Mouse (Mus musculus) ES-E14 (cell line): ENCODE data around the gene Sorcs1. TPM values are rescaled to one million over a fixed set of nuclear protein-coding genes. Genes with fewer than 3 reads are reported as not detected.

Source experiments
- DNase-seq: peaks from one replicate; pipeline ENCODE4 v3.0.0-alpha.2; 2013; ENCODE audit warnings: low read depth, low spot score
- H3K27ac ChIP-seq: 2 replicates; pipeline ENCODE4 v1.5.1; 2012; ENCODE audit warnings: low read depth, mild to moderate bottlenecking, low read length, moderate library complexity, mixed read lengths; ENCODE audit not compliant: poor library complexity, insufficient read depth, severe bottlenecking
- H3K36me3 ChIP-seq: 2 replicates; pipeline ENCODE4 v1.6.1; 2012; ENCODE audit warnings: mild to moderate bottlenecking, low read length, moderate library complexity, mixed read lengths; ENCODE audit not compliant: control insufficient read depth, poor library complexity, insufficient read depth, severe bottlenecking
- H3K4me1 ChIP-seq, 2 experiments: fragments of 150-350 bp in 1 of 2; sonication (generic) in 1 of 2; 2 replicates each; pipeline ENCODE4 v1.6.1; 2012; ENCODE audit warnings: low read length in 2 of 2, mild to moderate bottlenecking in 1 of 2, mixed read lengths in 1 of 2; ENCODE audit not compliant: control insufficient read depth in 2 of 2, insufficient read depth in 2 of 2, poor library complexity in 1 of 2
- H3K4me3 ChIP-seq, 2 experiments: fragments of 150-350 bp in 1 of 2; sonication (generic) in 1 of 2; 2 replicates each; pipeline ENCODE4 v1.5.1; 2012; ENCODE audit warnings: low read length in 2 of 2, low read depth in 1 of 2, mild to moderate bottlenecking in 1 of 2, mixed read lengths in 1 of 2; ENCODE audit not compliant: insufficient read depth in 1 of 2, poor library complexity in 1 of 2, severe bottlenecking in 1 of 2
- H3K9ac ChIP-seq: 2 replicates; pipeline ENCODE4 v1.6.1; 2012; ENCODE audit warnings: low read depth, mild to moderate bottlenecking, low read length, mixed read lengths; ENCODE audit not compliant: poor library complexity, insufficient read depth, severe bottlenecking
- H3K9me3 ChIP-seq: fragments of 150-350 bp; sonication (generic); 2 replicates; pipeline ENCODE4 v1.6.1; 2012; ENCODE audit warnings: low read depth, mild to moderate bottlenecking, low read length; ENCODE audit not compliant: control insufficient read depth, insufficient read depth
- CHD2 ChIP-seq: IDR thresholded peaks from 2 replicates; pipeline ENCODE4 v1.6.1; 2014; ENCODE audit warnings: mild to moderate bottlenecking, low read depth, low read length, inconsistent platforms
- HCFC1 ChIP-seq: IDR thresholded peaks from 2 replicates; pipeline ENCODE4 v1.6.1; 2012; ENCODE audit warnings: low read length, inconsistent platforms, borderline replicate concordance; ENCODE audit not compliant: insufficient read depth
- MAFK ChIP-seq: IDR thresholded peaks from 2 replicates; pipeline ENCODE4 v1.6.1; 2014; ENCODE audit warnings: mild to moderate bottlenecking, low read depth, low read length, inconsistent platforms; ENCODE audit not compliant: insufficient read depth
- ZC3H11A ChIP-seq: IDR thresholded peaks from 2 replicates; pipeline ENCODE4 v1.6.1; 2012; ENCODE audit warnings: low read depth, mild to moderate bottlenecking, inconsistent platforms, low read length, borderline replicate concordance
- ZNF384 ChIP-seq: IDR thresholded peaks from 2 replicates; pipeline ENCODE4 v1.6.1; 2012; ENCODE audit warnings: low read depth, low read length, inconsistent platforms
- in situ Hi-C, 2 experiments: fragments of 600-800 bp; cut with MboI; formaldehyde crosslinking; loops; one replicate each; pipeline ENCODE4 v1.15.1; 2025; ENCODE audit warnings: low sequenced_read_pairs in 2 of 2, inconsistent platforms in 1 of 2; ENCODE audit not compliant: unreplicated experiment in 2 of 2
- total RNA-seq: library from RNA; depleted of rRNA; stranded (reverse); fragments of 300-350 nt; gene quantifications from 2 replicates; pipeline ENCODE4 v1.2.3, GENCODE M21; 2012

Sorcs1 gene
- total RNA-seq, 1 experiment, result 0.09 TPM

- Histone ChIP-seq H3K27ac (no peak overlapping the region), H3K4me3 (no peak overlapping the region), H3K9ac (no peak overlapping the region), H3K9me3 (no peaks in the 10 kb centered on the region), H3K4me1 (no peaks in the 10 kb centered on the region), H3K36me3 (no peaks in the 10 kb centered on the region)
- no peak for DNase-seq
- no peak for TF ChIP-seq CHD2
- TF ChIP-seq ZC3H11A, result no peak
- TF ChIP-seq HCFC1, result no peak
- TF ChIP-seq MAFK, result no peak
- in situ Hi-C loops, result no loop called here
These were observed 92.3 kb downstream of the Sorcs1 start for GRCm38 (mm10) chr19:50586182-50586581.

GRCm38 (mm10) chr19:50582952-50583351 is 95.5 kb downstream of the Sorcs1 start:
- in situ Hi-C loops, result no loop called here
- Histone ChIP-seq H3K36me3 (no peaks in the 10 kb centered on the region), H3K4me1 (no peaks in the 10 kb centered on the region), H3K27ac (no peak overlapping the region), H3K4me3 (no peak overlapping the region), H3K9me3 (no peaks in the 10 kb centered on the region), H3K9ac (no peak overlapping the region)
- no peak for DNase-seq
- no peak for TF ChIP-seq ZNF384
- no peak for TF ChIP-seq ZC3H11A
- TF ChIP-seq CHD2, result no peak
- TF ChIP-seq MAFK, result no peak
- TF ChIP-seq HCFC1, result no peak

- no peaks in the 10 kb centered on the region for H3K9me3 ChIP-seq
- in situ Hi-C loops, result no loop called here
- H3K4me1 ChIP-seq, result no peaks in the 10 kb centered on the region
These were observed 108.7 kb downstream of the Sorcs1 start for GRCm38 (mm10) chr19:50569669-50570195.

GRCm38 (mm10) chr19:50566306-50566705 is 112.1 kb downstream of the Sorcs1 start:
- DNase-seq, result no peak
- Histone ChIP-seq H3K9ac (no peak overlapping the region), H3K9me3 (no peaks in the 10 kb centered on the region), H3K4me3 (no peak overlapping the region), H3K4me1 (no peaks in the 10 kb centered on the region), H3K36me3 (no peaks in the 10 kb centered on the region), H3K27ac (no peak overlapping the region)
- in situ Hi-C loops, result no loop called here
- TF ChIP-seq HCFC1 (no peak), ZNF384 (no peak), ZC3H11A (no peak), CHD2 (no peak), MAFK (no peak)

More at GRCm38 (mm10) chr19:50569669-50570195, 108.7 kb downstream of the Sorcs1 start:
- Histone ChIP-seq H3K9ac (no peak overlapping the region), H3K27ac (no peak overlapping the region), H3K36me3 (no peaks in the 10 kb centered on the region), H3K4me3 (no peak overlapping the region)
- TF ChIP-seq HCFC1, result no peak
- no peak for TF ChIP-seq CHD2
- no peak for TF ChIP-seq ZNF384
- no peak for TF ChIP-seq ZC3H11A
- no peak for TF ChIP-seq MAFK
- DNase-seq, result no peak

DNA sequence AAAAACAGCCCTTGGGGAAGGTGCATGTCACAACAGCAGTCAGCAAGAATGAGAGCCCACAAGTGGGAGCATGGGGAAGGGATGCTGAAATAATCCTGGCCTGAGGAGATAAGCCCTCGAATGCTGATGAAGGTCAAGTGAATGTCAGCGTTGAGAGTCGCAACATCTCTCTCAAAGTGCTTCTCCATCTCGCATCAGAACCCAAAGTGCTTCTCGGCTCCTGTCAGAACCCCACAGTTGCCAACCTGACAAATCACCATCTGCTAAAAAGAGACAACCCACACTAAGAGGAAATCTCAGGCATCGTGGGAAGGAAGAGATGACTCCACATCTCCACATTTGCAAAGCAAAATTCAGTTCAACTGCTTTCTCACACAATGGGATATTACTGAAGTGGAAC is 119.7 kb downstream of the Sorcs1 start:
- in situ Hi-C loops, result no loop called here
- TF ChIP-seq ZC3H11A (no peak), MAFK (no peak), CHD2 (no peak), HCFC1 (no peak), ZNF384 (no peak)
- peaks cover 0 to 4% of the 10 kb centered on the region in 2 experiments; a peak in 1 of 4 replicates for H3K4me1 ChIP-seq
- no peaks in the 10 kb centered on the region for H3K36me3 ChIP-seq
- no peak overlapping the region for H3K4me3 ChIP-seq
- no peaks in the 10 kb centered on the region for H3K9me3 ChIP-seq
- DNase-seq, result no peak
- H3K27ac ChIP-seq, result no peak overlapping the region
- no peak overlapping the region for H3K9ac ChIP-seq
